Mouse (Mus musculus) limb, embryonic 15.5 days (tissue): ENCODE measurements around the gene Fbn1. TPM values are rescaled to one million over a fixed set of nuclear protein-coding genes. Genes with fewer than 3 reads are reported as not detected.

Source experiments
- ATAC-seq: fragments of 200-750 bp; cut with Nextera tagmentation; 2 replicates; pipeline ENCODE4 v1.8.0; 2017; ENCODE audit warnings: low read depth, moderate TSS enrichment; ENCODE audit not compliant: insufficient number of reproducible peaks, low FRiP score, low TSS enrichment
- H3K27ac ChIP-seq: fragments of 300-500 bp; sonication (generic); 2 replicates; pipeline ENCODE4 v1.5.1; 2015; ENCODE audit warnings: moderate library complexity, mild to moderate bottlenecking, inconsistent platforms
- H3K27me3 ChIP-seq: fragments of 300-500 bp; sonication (generic); 2 replicates; pipeline ENCODE4 v1.6.1; 2015; ENCODE audit warnings: inconsistent platforms
- H3K36me3 ChIP-seq: fragments of 300-500 bp; sonication (generic); 2 replicates; pipeline ENCODE4 v1.6.1; 2015; ENCODE audit warnings: inconsistent platforms
- H3K4me1 ChIP-seq: fragments of 300-500 bp; sonication (generic); 2 replicates; pipeline ENCODE4 v1.6.1; 2015; ENCODE audit warnings: inconsistent platforms
- H3K4me2 ChIP-seq: fragments of 300-500 bp; sonication (generic); 2 replicates; pipeline ENCODE4 v1.6.1; 2015; ENCODE audit warnings: mild to moderate bottlenecking, inconsistent platforms
- H3K4me3 ChIP-seq: fragments of 300-500 bp; sonication (generic); 2 replicates; pipeline ENCODE4 v1.5.1; 2015; ENCODE audit warnings: mild to moderate bottlenecking, inconsistent platforms
- H3K9ac ChIP-seq: fragments of 300-500 bp; sonication (generic); 2 replicates; pipeline ENCODE4 v1.6.1; 2015; ENCODE audit warnings: inconsistent platforms
- H3K9me3 ChIP-seq: fragments of 300-500 bp; sonication (generic); 2 replicates; pipeline ENCODE4 v1.6.1; 2016; ENCODE audit warnings: inconsistent platforms
- WGBS: fragments of 180-500 bp; shearing (Covaris S2); methylation state at CpG from one replicate; pipeline ENCODE4 v1.1.7; 2015; 5-methylcytosine and 5-hydroxymethylcytosine counted together
- polyA plus RNA-seq: library from polyadenylated mRNA; unstranded; fragments of >200 nt; fragmentation: Nextera tagmentation; extraction: Ambion mirVana; gene quantifications from 2 replicates; pipeline ENCODE4 v1.2.1, GENCODE M21; 2015

Fbn1 gene
- polyA plus RNA-seq, 1 experiment from 2014 or later: 31.2 TPM

GRCm38 (mm10) chr2:125412351-125412750 is 95.4 kb downstream of the Fbn1 start:
- Histone ChIP-seq H3K4me2 (no peak overlapping the region), H3K27ac (no peak overlapping the region), H3K9me3 (no peaks in the 10 kb centered on the region), H3K9ac (no peak overlapping the region), H3K4me1 (no peaks in the 10 kb centered on the region), H3K27me3 (no peaks in the 10 kb centered on the region), H3K4me3 (no peak overlapping the region), H3K36me3 (peaks cover 11% of the 10 kb centered on the region; the same call in 1 of the 2 replicates)
- WGBS: 86% methylated on average over 15 of the region's 15 CpGs
- no peak for ATAC-seq

DNA sequence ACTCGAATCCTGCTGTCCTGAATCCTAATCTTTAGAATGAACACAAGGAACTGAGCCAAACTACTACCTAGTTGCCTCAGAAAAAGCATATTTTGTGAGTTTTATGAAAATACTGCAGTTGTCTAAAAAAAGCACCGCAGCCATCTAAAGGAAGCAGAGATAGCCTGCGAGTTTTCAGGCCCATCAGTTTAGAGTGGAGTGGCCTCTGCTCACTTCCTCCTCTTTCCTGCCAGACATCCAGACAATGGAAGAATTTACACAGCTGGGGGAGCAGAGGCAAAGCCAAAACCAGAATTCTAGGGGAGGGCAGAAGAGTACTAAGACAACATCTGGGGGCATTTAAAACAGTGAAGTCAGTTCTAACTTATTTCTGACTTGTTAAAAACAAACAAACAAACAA is 96.0 kb downstream of the Fbn1 start:
- H3K27me3 ChIP-seq: no peaks in the 10 kb centered on the region
- H3K4me3 ChIP-seq: no peak overlapping the region
- no peaks in the 10 kb centered on the region for H3K4me1 ChIP-seq
- H3K27ac ChIP-seq: no peak overlapping the region
- peaks cover 11% of the 10 kb centered on the region; the same call in 1 of the 2 replicates for H3K36me3 ChIP-seq
- no peaks in the 10 kb centered on the region for H3K9me3 ChIP-seq
- no peak overlapping the region for H3K9ac ChIP-seq
- H3K4me2 ChIP-seq: no peak overlapping the region
- ATAC-seq: no peak
- WGBS: 84% methylated on average over 3 of the region's 3 CpGs

DNA sequence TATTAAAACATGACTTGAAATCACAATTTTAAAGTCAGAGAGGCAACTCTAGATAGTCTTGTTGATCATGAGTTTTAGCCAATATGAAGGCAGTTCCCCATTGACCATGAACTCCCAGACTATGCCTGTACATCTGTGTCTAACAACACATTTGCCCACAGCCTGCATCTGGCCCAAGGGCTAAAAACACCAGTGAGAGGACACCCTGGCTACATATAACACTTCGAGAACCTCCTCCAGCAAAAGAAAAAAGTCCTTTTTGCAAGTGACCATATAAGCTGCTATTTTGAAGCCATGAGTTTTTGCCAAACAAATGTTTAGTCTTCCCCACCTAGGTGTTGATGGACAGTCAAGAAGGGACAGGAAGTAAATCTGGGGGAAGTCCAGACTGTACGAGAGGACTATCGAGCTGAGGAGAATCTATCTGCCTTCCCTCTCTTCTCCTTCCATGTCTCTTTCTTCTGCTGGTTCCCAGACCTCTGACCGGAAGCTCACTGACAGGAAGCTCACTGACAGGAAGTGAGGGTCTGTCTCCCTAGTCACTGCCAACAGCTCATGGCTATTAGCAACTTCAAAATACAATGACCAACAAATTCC is 103.2 kb downstream of the Fbn1 start:
- H3K4me2 ChIP-seq: no peak overlapping the region
- no peak overlapping the region for H3K9ac ChIP-seq
- H3K4me3 ChIP-seq: no peak overlapping the region
- 77% methylated on average over 4 of the region's 4 CpGs for WGBS
- no peaks in the 10 kb centered on the region for H3K36me3 ChIP-seq
- H3K27ac ChIP-seq: no peak overlapping the region
- H3K9me3 ChIP-seq: no peaks in the 10 kb centered on the region
- H3K4me1 ChIP-seq: no peaks in the 10 kb centered on the region
- H3K27me3 ChIP-seq: no peaks in the 10 kb centered on the region
- no peak for ATAC-seq

DNA sequence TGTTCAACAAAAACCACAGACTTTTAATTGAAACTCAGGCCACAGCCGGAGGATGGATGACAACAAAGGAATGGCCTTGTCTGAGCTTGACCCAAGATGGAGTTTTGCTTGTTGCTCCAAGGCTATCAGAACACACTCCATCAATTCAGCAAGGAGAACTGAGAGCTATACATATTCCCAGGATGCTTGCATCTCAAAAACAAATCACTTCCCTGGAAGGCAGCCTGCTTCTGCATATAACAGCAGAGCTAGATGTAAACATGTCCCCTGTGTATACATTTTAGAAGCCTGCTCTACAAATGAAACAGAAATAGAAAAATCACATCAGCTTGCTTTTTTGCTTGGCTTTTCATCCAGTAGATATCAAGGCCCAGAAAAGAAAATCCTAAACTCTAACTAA is 105.5 kb downstream of the Fbn1 start:
- Histone ChIP-seq H3K4me3 (no peak overlapping the region), H3K36me3 (peaks cover 10% of the 10 kb centered on the region; the same call in 1 of the 2 replicates), H3K4me2 (no peak overlapping the region), H3K9ac (no peak overlapping the region), H3K4me1 (no peaks in the 10 kb centered on the region), H3K9me3 (no peaks in the 10 kb centered on the region), H3K27ac (no peak overlapping the region), H3K27me3 (no peaks in the 10 kb centered on the region)
- ATAC-seq: no peak
- 84% methylated on average over 1 of the region's 1 CpGs for WGBS

DNA sequence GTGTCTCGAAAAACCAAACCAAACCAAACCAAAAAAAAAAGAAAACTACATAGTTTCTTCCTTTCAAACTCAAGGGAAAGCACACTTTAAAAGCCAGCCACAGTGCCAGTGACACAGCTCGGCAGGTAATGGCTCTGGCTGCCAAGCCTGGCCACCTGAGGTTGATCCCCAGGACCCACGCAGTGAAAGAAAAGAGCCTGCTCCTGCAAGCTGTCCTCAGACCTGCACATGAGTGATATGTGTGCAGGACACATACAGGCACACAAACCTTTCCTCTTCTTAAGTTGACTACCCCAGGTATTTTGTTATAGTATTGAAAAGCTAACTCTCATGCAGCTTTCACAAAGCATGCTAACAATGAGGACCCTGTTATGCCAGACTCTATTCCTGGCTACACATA is 107.7 kb downstream of the Fbn1 start:
- H3K27me3 ChIP-seq: no peaks in the 10 kb centered on the region
- no peaks in the 10 kb centered on the region for H3K9me3 ChIP-seq
- no peak overlapping the region for H3K9ac ChIP-seq
- 88% methylated on average over 3 of the region's 3 CpGs for WGBS
- H3K4me3 ChIP-seq: no peak overlapping the region
- no peaks in the 10 kb centered on the region for H3K4me1 ChIP-seq
- no peak overlapping the region for H3K4me2 ChIP-seq
- no peak overlapping the region for H3K27ac ChIP-seq
- peaks cover 14% of the 10 kb centered on the region; the same call in 1 of the 2 replicates for H3K36me3 ChIP-seq
- ATAC-seq: no peak

- Histone ChIP-seq H3K4me1 (no peaks in the 10 kb centered on the region), H3K27ac (no peak overlapping the region), H3K36me3 (peaks cover 28% of the 10 kb centered on the region; the same call in 1 of the 2 replicates), H3K9ac (no peak overlapping the region), H3K27me3 (no peaks in the 10 kb centered on the region), H3K4me3 (no peak overlapping the region), H3K9me3 (no peaks in the 10 kb centered on the region), H3K4me2 (no peak overlapping the region)
- ATAC-seq: no peak
- 82% methylated on average over 7 of the region's 7 CpGs for WGBS
Observed at GRCm38 (mm10) chr2:125397796-125398195, 110.0 kb downstream of the Fbn1 start.

DNA sequence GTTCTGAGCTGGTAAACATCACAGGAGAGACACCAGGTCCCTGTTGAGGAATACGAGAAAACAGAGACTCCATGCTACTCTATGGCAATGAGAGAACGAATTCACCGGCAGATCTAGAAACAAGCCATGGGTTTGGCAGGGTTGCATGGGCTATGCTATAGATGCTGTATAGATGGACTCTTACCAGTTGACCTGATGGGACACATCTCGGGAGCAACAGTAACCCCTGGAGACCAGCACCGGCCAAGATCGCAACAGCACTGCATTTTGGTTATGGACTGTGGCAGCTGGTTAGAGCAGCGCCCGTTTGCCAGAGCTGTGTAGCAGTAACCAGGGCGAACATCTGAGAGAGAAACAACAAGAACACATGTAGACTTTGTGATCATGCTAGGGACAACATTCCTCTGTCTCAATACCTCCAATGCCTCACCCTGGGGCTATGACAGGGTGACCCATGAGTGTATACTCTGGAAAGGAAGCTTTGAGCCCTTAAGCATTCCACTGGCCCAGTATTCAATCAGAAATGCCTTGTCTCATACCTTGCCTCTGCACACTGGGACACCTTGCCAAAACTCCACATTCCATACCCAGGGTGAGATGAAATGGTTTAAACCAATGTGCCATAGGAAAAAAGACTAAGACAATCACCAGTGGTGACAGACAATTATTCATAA is 113.2 kb downstream of the Fbn1 start:
- no peaks in the 10 kb centered on the region for H3K27me3 ChIP-seq
- peaks cover 41% of the 10 kb centered on the region for H3K36me3 ChIP-seq
- no peak overlapping the region for H3K4me3 ChIP-seq
- no peaks in the 10 kb centered on the region for H3K9me3 ChIP-seq
- no peaks in the 10 kb centered on the region for H3K4me1 ChIP-seq
- H3K4me2 ChIP-seq: no peak overlapping the region
- H3K9ac ChIP-seq: no peak overlapping the region
- no peak overlapping the region for H3K27ac ChIP-seq
- no peak for ATAC-seq
- 93% methylated on average over 9 of the region's 9 CpGs for WGBS

DNA sequence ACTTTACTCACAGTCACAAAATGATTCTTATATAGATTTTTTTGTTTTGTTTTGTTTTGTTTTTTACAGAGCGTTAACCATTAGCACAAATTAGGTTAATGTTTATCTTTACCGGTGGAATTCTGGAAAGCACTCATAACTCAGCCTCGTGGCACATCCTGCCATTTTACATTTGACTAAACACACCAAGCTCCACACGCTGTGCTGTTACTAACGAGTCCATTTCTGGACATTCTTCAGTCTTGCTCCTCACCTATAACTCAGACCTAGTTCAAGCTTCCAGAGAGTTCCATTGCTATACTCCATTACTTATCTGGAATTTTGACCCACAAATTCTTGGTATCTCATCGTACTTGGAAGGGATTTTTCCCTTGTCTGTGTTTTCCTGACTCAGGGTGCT is 116.2 kb downstream of the Fbn1 start:
- Histone ChIP-seq H3K4me1 (no peaks in the 10 kb centered on the region), H3K4me3 (no peak overlapping the region), H3K9me3 (no peaks in the 10 kb centered on the region), H3K27ac (no peak overlapping the region), H3K27me3 (no peaks in the 10 kb centered on the region), H3K9ac (no peak overlapping the region), H3K36me3 (peaks cover 53% of the 10 kb centered on the region), H3K4me2 (no peak overlapping the region)
- WGBS: 80% methylated on average over 6 of the region's 6 CpGs
- no peak for ATAC-seq

DNA sequence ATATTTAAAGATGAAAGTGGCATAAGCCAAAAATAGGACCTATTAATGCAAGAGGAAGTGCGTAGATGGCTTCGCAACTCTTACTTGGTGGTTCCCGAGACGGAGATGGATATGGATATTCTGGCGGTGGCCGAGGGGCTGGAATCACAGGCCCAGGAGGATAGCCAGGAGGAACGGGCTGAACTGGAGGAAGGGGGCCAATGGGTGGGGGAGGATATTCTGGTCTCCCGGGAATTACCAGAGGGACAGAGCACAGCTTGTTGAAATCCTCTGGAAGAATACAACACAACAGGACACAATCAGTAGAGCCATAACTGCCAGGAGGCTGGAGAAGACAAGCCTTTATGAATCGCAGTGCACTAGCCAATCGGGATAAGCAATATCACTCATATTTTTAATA is 118.0 kb downstream of the Fbn1 start:
- peaks cover 57% of the 10 kb centered on the region for H3K36me3 ChIP-seq
- no peaks in the 10 kb centered on the region for H3K4me1 ChIP-seq
- no peaks in the 10 kb centered on the region for H3K27me3 ChIP-seq
- no peak overlapping the region for H3K27ac ChIP-seq
- H3K4me2 ChIP-seq: no peak overlapping the region
- no peak overlapping the region for H3K4me3 ChIP-seq
- H3K9ac ChIP-seq: no peak overlapping the region
- no peak for ATAC-seq
- 88% methylated on average over 10 of the region's 10 CpGs for WGBS
- no peaks in the 10 kb centered on the region for H3K9me3 ChIP-seq

- no peaks in the 10 kb centered on the region for H3K27me3 ChIP-seq
- ATAC-seq: no peak
- WGBS: 82% methylated on average over 7 of the region's 7 CpGs
- no peak overlapping the region for H3K27ac ChIP-seq
- H3K4me2 ChIP-seq: no peak overlapping the region
- H3K4me3 ChIP-seq: no peak overlapping the region
- H3K9ac ChIP-seq: no peak overlapping the region
- H3K36me3 ChIP-seq: peaks cover 54% of the 10 kb centered on the region
- H3K9me3 ChIP-seq: no peaks in the 10 kb centered on the region
- H3K4me1 ChIP-seq: no peaks in the 10 kb centered on the region
Observed at GRCm38 (mm10) chr2:125386221-125386965, 121.4 kb downstream of the Fbn1 start.

GRCm38 (mm10) chr2:125384941-125385340 is 122.9 kb downstream of the Fbn1 start:
- 69% methylated on average over 4 of the region's 4 CpGs for WGBS
- no peak overlapping the region for H3K27ac ChIP-seq

DNA sequence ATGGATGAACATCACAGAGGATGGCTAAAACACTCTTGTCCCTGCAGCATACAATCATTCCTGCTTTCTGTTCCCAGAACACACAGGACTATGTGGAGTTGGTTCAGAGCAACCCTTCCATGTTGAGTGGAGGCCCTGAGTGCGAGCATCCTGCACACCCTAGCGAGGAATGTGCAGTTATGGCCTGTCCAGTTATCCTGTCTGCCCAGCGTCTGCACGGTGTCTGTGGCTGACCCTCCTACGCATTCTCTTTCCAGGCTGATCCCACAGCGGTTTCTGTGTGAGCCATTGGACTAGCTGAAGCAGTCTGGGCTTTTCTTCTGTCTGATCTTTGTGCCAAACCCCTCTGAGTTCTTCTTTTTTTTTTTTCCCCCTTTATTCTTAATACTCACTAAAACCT is 123.4 kb downstream of the Fbn1 start:
- Histone ChIP-seq H3K9ac (no peak overlapping the region), H3K36me3 (peaks cover 54% of the 10 kb centered on the region), H3K4me3 (no peak overlapping the region), H3K4me2 (no peak overlapping the region), H3K27ac (no peak overlapping the region), H3K4me1 (no peaks in the 10 kb centered on the region), H3K27me3 (no peaks in the 10 kb centered on the region), H3K9me3 (no peaks in the 10 kb centered on the region)
- no peak for ATAC-seq
- WGBS: 82% methylated on average over 6 of the region's 6 CpGs

More at GRCm38 (mm10) chr2:125384941-125385340, 122.9 kb downstream of the Fbn1 start:
- no peak overlapping the region for H3K9ac ChIP-seq
- no peak overlapping the region for H3K4me2 ChIP-seq
- no peaks in the 10 kb centered on the region for H3K27me3 ChIP-seq
- peaks cover 57% of the 10 kb centered on the region for H3K36me3 ChIP-seq
- H3K9me3 ChIP-seq: no peaks in the 10 kb centered on the region
- no peak for ATAC-seq
- no peak overlapping the region for H3K4me3 ChIP-seq
- H3K4me1 ChIP-seq: no peaks in the 10 kb centered on the region
